In genomic region chr10:30618918-30619210, GRCm38 (mm10) we compare ENCODE assay signal across 7 mouse cellular contexts. TPM values are rescaled to one million over a fixed set of nuclear protein-coding genes. Genes with fewer than 3 reads are reported as not detected.
DNase-seq lines count a peak whose midpoint lies in the region; ATAC-seq and TF ChIP-seq lines count a peak whose summit lies in the region.

No protein-coding gene starts in this region.

- peak overlapping the region; percentile 49 for H3K4me3 ChIP-seq in lung, postnatal 0 days (ENCODE audit: low read depth, low read length)
- H3K4me3 ChIP-seq in forebrain, embryonic 15.5 days = peak overlapping the region; percentile 73
- peak overlapping the region; percentile 57 for H3K4me3 ChIP-seq in liver, embryonic 11.5 days (ENCODE audit: low read depth, low read length)
- H3K4me3 ChIP-seq in stomach, postnatal 0 days (ENCODE audit: low read depth, low read length) = peak overlapping the region; percentile 64

- peak overlapping the region; percentile 90; the same call in 1 of the 2 replicates for H3K27ac ChIP-seq in lung, postnatal 0 days (ENCODE audit: low read length)
- H3K27ac ChIP-seq in forebrain, embryonic 15.5 days (replicated peaks) = peak overlapping the region; percentile 94
- no peak overlapping the region for H3K27ac ChIP-seq in liver, embryonic 11.5 days (ENCODE audit: low read depth, low read length)
- peak overlapping the region; percentile 96; the same call in 1 of the 2 replicates for H3K27ac ChIP-seq in stomach, postnatal 0 days (replicated peaks)

- peak overlapping the region; percentile 67 for H3K4me2 ChIP-seq in lung, postnatal 0 days (replicated peaks; ENCODE audit: low read depth, low read length)
- peak overlapping the region; percentile 66 for H3K4me2 ChIP-seq in forebrain, embryonic 15.5 days (replicated peaks)
- H3K4me2 ChIP-seq in liver, embryonic 11.5 days = peak overlapping the region; percentile 93
- peak overlapping the region; percentile 71 for H3K4me2 ChIP-seq in stomach, postnatal 0 days (replicated peaks; ENCODE audit: low read depth)

- H3K36me3 ChIP-seq in lung, postnatal 0 days (ENCODE audit: insufficient read depth, low read length) = no peaks in the 10 kb centered on the region
- no peaks in the 10 kb centered on the region for H3K36me3 ChIP-seq in forebrain, embryonic 15.5 days
- no peaks in the 10 kb centered on the region for H3K36me3 ChIP-seq in liver, embryonic 11.5 days (ENCODE audit: control insufficient read depth, insufficient read depth, low read length)
- H3K36me3 ChIP-seq in stomach, postnatal 0 days (ENCODE audit: control insufficient read depth, insufficient read depth, low read length) = no peaks in the 10 kb centered on the region

- 0 out of 2 replicates have a peak, but pooled peaks cover 3% of the 10 kb centered on the region for H3K4me1 ChIP-seq in lung, postnatal 0 days (ENCODE audit: insufficient read depth, low read depth, low read length)
- peaks cover 6% of the 10 kb centered on the region for H3K4me1 ChIP-seq in forebrain, embryonic 15.5 days
- H3K4me1 ChIP-seq in liver, embryonic 11.5 days (replicated peaks; ENCODE audit: control insufficient read depth, insufficient read depth, low read length) = no peaks in the 10 kb centered on the region
- H3K4me1 ChIP-seq in stomach, postnatal 0 days (replicated peaks; ENCODE audit: control insufficient read depth, insufficient read depth) = no peaks in the 10 kb centered on the region

- ATAC-seq in lung, postnatal 0 days = no peak
- no peak for ATAC-seq in forebrain, embryonic 15.5 days (replicated peaks)
- ATAC-seq in liver, embryonic 11.5 days (replicated peaks; ENCODE audit: low FRiP score) = no peak
- ATAC-seq in stomach, postnatal 0 days (ENCODE audit: low FRiP score, low TSS enrichment) = no peak
- ATAC-seq in granulocyte monocyte progenitor cell, adult 5-6 weeks (replicated peaks; ENCODE audit: poor library complexity, severe bottlenecking) = no peak

- no peaks in the 10 kb centered on the region for H3K9me3 ChIP-seq in lung, postnatal 0 days (ENCODE audit: low read length)
- no peaks in the 10 kb centered on the region for H3K9me3 ChIP-seq in forebrain, embryonic 15.5 days
- no peaks in the 10 kb centered on the region for H3K9me3 ChIP-seq in liver, embryonic 11.5 days (ENCODE audit: control insufficient read depth, low read length)
- no peaks in the 10 kb centered on the region for H3K9me3 ChIP-seq in stomach, postnatal 0 days (ENCODE audit: control insufficient read depth, low read length)

- no peak for TF ChIP-seq EP300 in lung, postnatal 0 days (IDR thresholded peaks at IDR 0.05)
- TF ChIP-seq EP300 in stomach, postnatal 0 days (optimal IDR thresholded peaks at IDR 0.05) = no peak

- 33% methylated on average over 3 of the region's 3 CpGs for WGBS in lung, postnatal 0 days
- 37% methylated on average over 3 of the region's 3 CpGs for WGBS in forebrain, embryonic 15.5 days
- WGBS in liver, embryonic 11.5 days = 38% methylated on average over 3 of the region's 3 CpGs
- WGBS in stomach, postnatal 0 days = 41% methylated on average over 3 of the region's 3 CpGs

- no peak for DNase-seq in lung, postnatal 0 days (ENCODE audit: low spot score)
- DNase-seq in lung, postnatal 4 days = no peak
- no peak for DNase-seq in liver, embryonic 11.5 days (ENCODE audit: low spot score)
- no peak for DNase-seq in stomach, postnatal 0 days (ENCODE audit: low spot score)
- no peak for DNase-seq in thymus, postnatal 10 days (ENCODE audit: low spot score in 2 of 2)

- no peak for TF ChIP-seq CTCF in lung, postnatal 0 days (IDR thresholded peaks at IDR 0.05)
- no peak for TF ChIP-seq CTCF in stomach, postnatal 0 days (IDR thresholded peaks at IDR 0.05; ENCODE audit: low read depth)

- H3K27me3 ChIP-seq in lung, postnatal 0 days (replicated peaks; ENCODE audit: insufficient read depth, low read length) = no peaks in the 10 kb centered on the region
- no peaks in the 10 kb centered on the region for H3K27me3 ChIP-seq in forebrain, embryonic 15.5 days
- H3K27me3 ChIP-seq in liver, embryonic 11.5 days (replicated peaks; ENCODE audit: control insufficient read depth, insufficient read depth, low read length) = no peaks in the 10 kb centered on the region
- H3K27me3 ChIP-seq in stomach, postnatal 0 days (ENCODE audit: control insufficient read depth, insufficient read depth, low read length) = no peaks in the 10 kb centered on the region

- peak overlapping the region; percentile 37; the same call in 1 of the 2 replicates for H3K9ac ChIP-seq in lung, postnatal 0 days (replicated peaks; ENCODE audit: low read depth)
- H3K9ac ChIP-seq in forebrain, embryonic 15.5 days (replicated peaks) = peak overlapping the region; percentile 75
- peak overlapping the region; percentile 74 for H3K9ac ChIP-seq in liver, embryonic 11.5 days (ENCODE audit: low read depth, low read length)
- H3K9ac ChIP-seq in stomach, postnatal 0 days (ENCODE audit: low read length) = peak overlapping the region; percentile 82

RNA-seq across cellular contexts. Expression of gene Hint3, which starts 10.6 kb away (rescaled TPM):
- polyA plus RNA-seq in lung, postnatal 0 days (2015; fragmentation: Nextera tagmentation; extraction: Ambion mirVana) = 37.2 and 46.0 TPM in 2 replicates
- 22.9 and 25.6 TPM in 2 replicates for polyA plus RNA-seq in forebrain, embryonic 15.5 days (2015; fragmentation: Nextera tagmentation; extraction: Ambion mirVana)
- 18.6 and 19.3 TPM in 2 replicates for polyA plus RNA-seq in liver, embryonic 11.5 days (2014; fragmentation: Nextera tagmentation; extraction: Ambion mirVana)
- polyA plus RNA-seq in stomach, postnatal 0 days (2015; fragmentation: Nextera tagmentation; extraction: Ambion mirVana) = 60.9 and 67.4 TPM in 2 replicates
- total RNA-seq in granulocyte monocyte progenitor cell, adult 5-6 weeks (2014; fragmentation: Nextera tagmentation) = 26.7 and 34.5 TPM in 2 replicates
- total RNA-seq in granulocyte monocyte progenitor cell, adult 5-6 weeks (2017) = 9.7 and 11.5 TPM in 2 replicates

RNA-seq across cellular contexts. Expression of gene Trmt11, which starts 18.3 kb away (rescaled TPM):
- 14.8 and 15.4 TPM in 2 replicates for polyA plus RNA-seq in lung, postnatal 0 days (2015; fragmentation: Nextera tagmentation; extraction: Ambion mirVana)
- 24.1 and 24.8 TPM in 2 replicates for polyA plus RNA-seq in forebrain, embryonic 15.5 days (2015; fragmentation: Nextera tagmentation; extraction: Ambion mirVana)
- 38.3 and 40.9 TPM in 2 replicates for polyA plus RNA-seq in liver, embryonic 11.5 days (2014; fragmentation: Nextera tagmentation; extraction: Ambion mirVana)
- polyA plus RNA-seq in stomach, postnatal 0 days (2015; fragmentation: Nextera tagmentation; extraction: Ambion mirVana) = 15.1 and 15.9 TPM in 2 replicates
- 18.9 and 24.3 TPM in 2 replicates for total RNA-seq in granulocyte monocyte progenitor cell, adult 5-6 weeks (2014; fragmentation: Nextera tagmentation)
- 23.4 and 28.0 TPM in 2 replicates for total RNA-seq in granulocyte monocyte progenitor cell, adult 5-6 weeks (2017)
